Mouse (Mus musculus) ES-E14 (cell line): ENCODE measurements around the gene Prpf31. TPM values are rescaled to one million over a fixed set of nuclear protein-coding genes. Genes with fewer than 3 reads are reported as not detected.

Source experiments
- DNase-seq: peaks from one replicate; pipeline ENCODE4 v3.0.0-alpha.2; 2013; ENCODE audit warnings: low read depth, low spot score
- H3K27ac ChIP-seq: 2 replicates; pipeline ENCODE4 v1.5.1; 2012; ENCODE audit warnings: low read depth, mild to moderate bottlenecking, low read length, moderate library complexity, mixed read lengths; ENCODE audit not compliant: poor library complexity, insufficient read depth, severe bottlenecking
- H3K36me3 ChIP-seq: 2 replicates; pipeline ENCODE4 v1.6.1; 2012; ENCODE audit warnings: mild to moderate bottlenecking, low read length, moderate library complexity, mixed read lengths; ENCODE audit not compliant: control insufficient read depth, poor library complexity, insufficient read depth, severe bottlenecking
- H3K4me1 ChIP-seq, 2 experiments: fragments of 150-350 bp in 1 of 2; sonication (generic) in 1 of 2; 2 replicates each; pipeline ENCODE4 v1.6.1; 2012; ENCODE audit warnings: low read length in 2 of 2, mild to moderate bottlenecking in 1 of 2, mixed read lengths in 1 of 2; ENCODE audit not compliant: control insufficient read depth in 2 of 2, insufficient read depth in 2 of 2, poor library complexity in 1 of 2
- H3K4me3 ChIP-seq, 2 experiments: fragments of 150-350 bp in 1 of 2; sonication (generic) in 1 of 2; 2 replicates each; pipeline ENCODE4 v1.5.1; 2012; ENCODE audit warnings: low read length in 2 of 2, low read depth in 1 of 2, mild to moderate bottlenecking in 1 of 2, mixed read lengths in 1 of 2; ENCODE audit not compliant: insufficient read depth in 1 of 2, poor library complexity in 1 of 2, severe bottlenecking in 1 of 2
- H3K9ac ChIP-seq: 2 replicates; pipeline ENCODE4 v1.6.1; 2012; ENCODE audit warnings: low read depth, mild to moderate bottlenecking, low read length, mixed read lengths; ENCODE audit not compliant: poor library complexity, insufficient read depth, severe bottlenecking
- H3K9me3 ChIP-seq: fragments of 150-350 bp; sonication (generic); 2 replicates; pipeline ENCODE4 v1.6.1; 2012; ENCODE audit warnings: low read depth, mild to moderate bottlenecking, low read length; ENCODE audit not compliant: control insufficient read depth, insufficient read depth
- CHD2 ChIP-seq: IDR thresholded peaks from 2 replicates; pipeline ENCODE4 v1.6.1; 2014; ENCODE audit warnings: mild to moderate bottlenecking, low read depth, low read length, inconsistent platforms
- HCFC1 ChIP-seq: IDR thresholded peaks from 2 replicates; pipeline ENCODE4 v1.6.1; 2012; ENCODE audit warnings: low read length, inconsistent platforms, borderline replicate concordance; ENCODE audit not compliant: insufficient read depth
- MAFK ChIP-seq: IDR thresholded peaks from 2 replicates; pipeline ENCODE4 v1.6.1; 2014; ENCODE audit warnings: mild to moderate bottlenecking, low read depth, low read length, inconsistent platforms; ENCODE audit not compliant: insufficient read depth
- ZC3H11A ChIP-seq: IDR thresholded peaks from 2 replicates; pipeline ENCODE4 v1.6.1; 2012; ENCODE audit warnings: low read depth, mild to moderate bottlenecking, inconsistent platforms, low read length, borderline replicate concordance
- ZNF384 ChIP-seq: IDR thresholded peaks from 2 replicates; pipeline ENCODE4 v1.6.1; 2012; ENCODE audit warnings: low read depth, low read length, inconsistent platforms
- in situ Hi-C, 2 experiments: fragments of 600-800 bp; cut with MboI; formaldehyde crosslinking; loops; one replicate each; pipeline ENCODE4 v1.15.1; 2025; ENCODE audit warnings: low sequenced_read_pairs in 2 of 2, inconsistent platforms in 1 of 2; ENCODE audit not compliant: unreplicated experiment in 2 of 2
- total RNA-seq: library from RNA; depleted of rRNA; stranded (reverse); fragments of 300-350 nt; gene quantifications from 2 replicates; pipeline ENCODE4 v1.2.3, GENCODE M21; 2012

The Prpf31 gene
- total RNA-seq, 1 experiment: 137 TPM

GRCm38 (mm10) chr7:3608668-3609067 lies 21.1 kb upstream of the Prpf31 start:
- H3K9ac ChIP-seq: no peak overlapping the region
- in situ Hi-C loops: no loop called here
- TF ChIP-seq ZC3H11A (no peak), MAFK (no peak), ZNF384 (no peak)

GRCm38 (mm10) chr7:3609082-3609481 lies 20.7 kb upstream of the Prpf31 start:
- H3K9me3 ChIP-seq: no peaks in the 10 kb centered on the region
- TF ChIP-seq HCFC1 (no peak), CHD2 (no peak), MAFK (no peak), ZC3H11A (no peak), ZNF384 (no peak)
- no peak overlapping the region for H3K9ac ChIP-seq
- H3K4me3 ChIP-seq: no peak overlapping the region
- H3K27ac ChIP-seq: no peak overlapping the region
- no peak for DNase-seq
- in situ Hi-C loops: no loop called here
- H3K4me1 ChIP-seq: peaks cover 0 to 9% of the 10 kb centered on the region in 2 experiments; a peak in 1 of 4 replicates
- no peaks in the 10 kb centered on the region for H3K36me3 ChIP-seq

More at GRCm38 (mm10) chr7:3608668-3609067, 21.1 kb upstream of the Prpf31 start:
- no peak for DNase-seq
- Histone ChIP-seq H3K9me3 (no peaks in the 10 kb centered on the region), H3K4me1 (peaks cover 0 to 9% of the 10 kb centered on the region in 2 experiments; a peak in 1 of 4 replicates), H3K4me3 (no peak overlapping the region), H3K36me3 (no peaks in the 10 kb centered on the region), H3K27ac (no peak overlapping the region)

- TF ChIP-seq MAFK: no peak
- TF ChIP-seq ZC3H11A: no peak
- no peak for TF ChIP-seq ZNF384
- no peak for TF ChIP-seq HCFC1
- Histone ChIP-seq H3K4me1 (peaks cover 0 to 9% of the 10 kb centered on the region in 2 experiments; a peak in 1 of 4 replicates), H3K36me3 (no peaks in the 10 kb centered on the region), H3K27ac (no peak overlapping the region), H3K4me3 (no peak overlapping the region), H3K9me3 (no peaks in the 10 kb centered on the region), H3K9ac (no peak overlapping the region)
- in situ Hi-C loops: no loop called here
- no peak for DNase-seq
Measured at GRCm38 (mm10) chr7:3610437-3610836, 19.3 kb upstream of the Prpf31 start.

- Histone ChIP-seq H3K9me3 (no peaks in the 10 kb centered on the region), H3K4me3 (peak overlapping the region; percentile 41 to 54; a peak in 3 of 4 replicates), H3K4me1 (peaks cover 0 to 9% of the 10 kb centered on the region in 2 experiments; a peak in 1 of 4 replicates), H3K27ac (no peak overlapping the region), H3K36me3 (no peaks in the 10 kb centered on the region), H3K9ac (no peak overlapping the region)
- in situ Hi-C loops: no loop called here
- TF ChIP-seq MAFK: no peak
- TF ChIP-seq HCFC1: no peak
- no peak for TF ChIP-seq ZC3H11A
- no peak for TF ChIP-seq CHD2
- no peak for TF ChIP-seq ZNF384
- DNase-seq: no peak
Measured at GRCm38 (mm10) chr7:3611006-3611405, 18.8 kb upstream of the Prpf31 start.

- no peak for DNase-seq
- H3K4me1 ChIP-seq: peaks cover 0 to 9% of the 10 kb centered on the region in 2 experiments; a peak in 1 of 4 replicates
- no peaks in the 10 kb centered on the region for H3K9me3 ChIP-seq
- in situ Hi-C loops: no loop called here
- H3K9ac ChIP-seq: no peak overlapping the region
- H3K36me3 ChIP-seq: no peaks in the 10 kb centered on the region
- TF ChIP-seq ZC3H11A (no peak), HCFC1 (no peak), CHD2 (no peak), MAFK (no peak), ZNF384 (no peak)
- H3K4me3 ChIP-seq: no peak overlapping the region
- H3K27ac ChIP-seq: no peak overlapping the region
Measured at GRCm38 (mm10) chr7:3614021-3614420, 15.8 kb upstream of the Prpf31 start.
